ENCODE assay signal across 19 mouse cellular contexts in genomic region chr6:90762120-90762736, GRCm38 (mm10).
A peak's percentile ranks its signal among the peaks of the same experiment; 100 is the strongest.
DNase-seq lines count a peak whose midpoint lies in the region; ATAC-seq and TF ChIP-seq lines count a peak whose summit lies in the region.
"Had no signal": no experiment of that assay in that cellular context is flagged by ENCODE, and none has a peak within 500 bp of the region (broad histone marks: within the 10 kb centered on the region; RNA-seq: fewer than 3 reads in every experiment).

No protein-coding gene starts in this region.

- intact Hi-C loops in heart, postnatal 14 days (cut with DNase I) = no loop called here

- no peak for TF ChIP-seq EP300 in CH12.LX (IDR thresholded peaks at IDR 0.05; ENCODE audit: low read length)

- ATAC-seq in limb, embryonic 15.5 days (ENCODE audit: insufficient number of reproducible peaks, low FRiP score, low TSS enrichment, low read depth) = no peak
- ATAC-seq in kidney, embryonic 14.5 days (ENCODE audit: low FRiP score, low TSS enrichment) = no peak
- ATAC-seq: forebrain, embryonic 16.5 days; intestine, embryonic 15.5 days; liver, postnatal 0 days had no signal

- 60% methylated on average over 2 of the region's 2 CpGs for WGBS in limb, embryonic 15.5 days
- 88% methylated on average over 2 of the region's 2 CpGs for WGBS in kidney, embryonic 14.5 days

- DNase-seq in cerebellum, adult 9-10 months = peak; percentile 55
- no peak for DNase-seq in cerebellum, adult 11 months
- DNase-seq in lung, postnatal 10 days = peak; percentile 36
- no peak for DNase-seq in lung, postnatal 14 days
- no peak for DNase-seq in CH12.LX (ENCODE audit: extremely low read depth)
- no peak for DNase-seq in heart, postnatal 14 days
- DNase-seq: embryo, embryonic 11 days; liver, postnatal 0 days; thymus, adult 18-20 months had no signal

- dilution Hi-C loops in CH12.LX (cut with MboI; ENCODE audit: extremely low pct_ligation_motif_present, extremely low pct_unique_long_range_greater_than_20kb, low sequenced_read_pairs) = no loop called here

- H3K27ac ChIP-seq in CH12.LX (ENCODE audit: insufficient read depth, low read depth) = peak overlapping the region; percentile 17
- 0 out of 2 replicates have a peak overlapping the region, but pooled peaks have one; percentile 38 for H3K27ac ChIP-seq in limb, embryonic 15.5 days
- H3K27ac ChIP-seq in kidney, embryonic 14.5 days (ENCODE audit: low read depth, low read length) = no peak overlapping the region
- H3K27ac ChIP-seq: heart, embryonic 13.5 days; intestine, embryonic 15.5 days; limb, embryonic 13.5 days had no signal

- in situ Hi-C loops in CH12.LX (cut with MboI; ENCODE audit: low pct_ligation_motif_present, low pct_unique_long_range_greater_than_20kb, low sequenced_read_pairs) = no loop called here

- H3K36me3 ChIP-seq in CH12.LX (replicated peaks in 1 of 2; ENCODE audit: control insufficient read depth in 1 of 2, insufficient read depth in 1 of 2, low read length in 1 of 2) = peaks cover 0 to 41% of the 10 kb centered on the region in 2 experiments
- no peaks in the 10 kb centered on the region; the same call in 1 of the 2 replicates for H3K36me3 ChIP-seq in limb, embryonic 15.5 days
- H3K36me3 ChIP-seq in kidney, embryonic 14.5 days (ENCODE audit: control insufficient read depth, insufficient read depth, low read length) = no peaks in the 10 kb centered on the region
- H3K36me3 ChIP-seq: G1E; heart, embryonic 13.5 days; intestine, embryonic 15.5 days; limb, embryonic 13.5 days had no signal

- peak overlapping the region; percentile 84 for H3K4me2 ChIP-seq in CH12.LX (ENCODE audit: insufficient read depth, low read depth, poor library complexity, severe bottlenecking)
- no peak overlapping the region; the same call in 1 of the 2 replicates for H3K4me2 ChIP-seq in limb, embryonic 15.5 days
- no peak overlapping the region for H3K4me2 ChIP-seq in kidney, embryonic 14.5 days (replicated peaks; ENCODE audit: low read depth, low read length)
- H3K4me2 ChIP-seq: intestine, embryonic 15.5 days; limb, embryonic 13.5 days had no signal

- H3K79me2 ChIP-seq in CH12.LX (replicated peaks; ENCODE audit: control insufficient read depth, extremely low read depth, insufficient read depth, poor library complexity, severe bottlenecking) = peaks cover 43% of the 10 kb centered on the region

- peaks cover 45 to 73% of the 10 kb centered on the region in 2 experiments for H3K4me1 ChIP-seq in CH12.LX (ENCODE audit: control insufficient read depth in 1 of 2, insufficient read depth in 2 of 2)
- H3K4me1 ChIP-seq in limb, embryonic 15.5 days = peaks cover 46% of the 10 kb centered on the region
- peaks cover 11% of the 10 kb centered on the region; the same call in 1 of the 2 replicates for H3K4me1 ChIP-seq in kidney, embryonic 14.5 days (ENCODE audit: control insufficient read depth, insufficient read depth, low read length)

- TF ChIP-seq CTCF in CH12.LX (conservative IDR thresholded peaks at IDR 0.05 in 1 of 2, IDR thresholded peaks at IDR 0.05 in 1 of 2; ENCODE audit: low read depth in 2 of 2, low read length in 2 of 2) = no peak

- H3K9me3 ChIP-seq in CH12.LX (replicated peaks; ENCODE audit: low read length) = no peaks in the 10 kb centered on the region
- H3K9me3 ChIP-seq in limb, embryonic 15.5 days = no peaks in the 10 kb centered on the region
- H3K9me3 ChIP-seq in kidney, embryonic 14.5 days (ENCODE audit: control insufficient read depth, low read length) = no peaks in the 10 kb centered on the region
- H3K9me3 ChIP-seq: G1E; heart, embryonic 13.5 days; intestine, embryonic 15.5 days; limb, embryonic 13.5 days; megakaryocyte, embryonic 14.5 days had no signal

- H3K9ac ChIP-seq in CH12.LX (ENCODE audit: insufficient read depth, low read depth) = peak overlapping the region; percentile 47
- H3K9ac ChIP-seq in limb, embryonic 15.5 days = no peak overlapping the region
- no peak overlapping the region for H3K9ac ChIP-seq in kidney, embryonic 14.5 days (ENCODE audit: low read depth, low read length)
- H3K9ac ChIP-seq: heart, embryonic 13.5 days; intestine, embryonic 15.5 days; limb, embryonic 13.5 days; liver, postnatal 0 days had no signal

- TF ChIP-seq POLR2A in CH12.LX (IDR thresholded peaks at IDR 0.05; ENCODE audit: low read depth, low read length) = peak; percentile 23; the same call in 1 of the 2 replicates

- peak overlapping the region; percentile 22 to 96 (median 84) for H3K4me3 ChIP-seq in CH12.LX (replicated peaks in 1 of 3; ENCODE audit: low read depth in 2 of 3, low read length in 2 of 3, poor library complexity in 1 of 3)
- no peak overlapping the region; the same call in 1 of the 2 replicates for H3K4me3 ChIP-seq in limb, embryonic 15.5 days
- no peak overlapping the region for H3K4me3 ChIP-seq in kidney, embryonic 14.5 days (ENCODE audit: low read length)
- H3K4me3 ChIP-seq: erythroblast, embryonic 14.5 days; heart, embryonic 13.5 days; intestine, embryonic 15.5 days; layer of hippocampus, adult 2 months; limb, embryonic 13.5 days; megakaryocyte, embryonic 14.5 days had no signal

- no peaks in the 10 kb centered on the region for H3K27me3 ChIP-seq in CH12.LX (replicated peaks)
- no peaks in the 10 kb centered on the region for H3K27me3 ChIP-seq in limb, embryonic 15.5 days
- no peaks in the 10 kb centered on the region for H3K27me3 ChIP-seq in kidney, embryonic 14.5 days (ENCODE audit: control insufficient read depth, insufficient read depth, low read length)
- H3K27me3 ChIP-seq: heart, embryonic 13.5 days; intestine, embryonic 15.5 days; limb, embryonic 13.5 days had no signal

- TF ChIP-seq RAD21 in CH12.LX (IDR thresholded peaks at IDR 0.05; ENCODE audit: low read depth, low read length) = no peak

TF ChIP-seq in CH12.LX, 34 proteins besides CTCF, POLR2A, EP300 and RAD21:
- peak; percentile 64 for TF ChIP-seq NRF1 (IDR thresholded peaks at IDR 0.05; ENCODE audit: low read depth, low read length)
- peak; percentile 43; the same call in 1 of the 2 replicates for TF ChIP-seq CHD2 (IDR thresholded peaks at IDR 0.05; ENCODE audit: low read length)
- no peak for TF ChIP-seq MAFK (IDR thresholded peaks at IDR 0.05; ENCODE audit: insufficient replicate concordance, low read length)
- TF ChIP-seq MAZ (IDR thresholded peaks at IDR 0.05; ENCODE audit: low read depth, low read length) = peak; percentile 58; the same call in 1 of the 2 replicates
- peak; percentile 38; the same call in 1 of the 2 replicates for TF ChIP-seq SIN3A (IDR thresholded peaks at IDR 0.05; ENCODE audit: low read length)
- peak; percentile 50; the same call in 1 of the 2 replicates for TF ChIP-seq CHD1 (IDR thresholded peaks at IDR 0.05; ENCODE audit: low read depth, low read length)
- no peak for TF ChIP-seq UBTF (IDR thresholded peaks at IDR 0.05; ENCODE audit: low read depth, low read length)
- 0 out of 2 replicates have a peak, but pooled peaks have one; percentile 34 for TF ChIP-seq TCF12 (IDR thresholded peaks at IDR 0.05; ENCODE audit: low read depth, low read length)
- no peak for TF ChIP-seq USF2 (conservative IDR thresholded peaks at IDR 0.05; ENCODE audit: low read depth, low read length)
- TF ChIP-seq RCOR1 (conservative IDR thresholded peaks at IDR 0.05; ENCODE audit: low read depth, low read length) = no peak

Comparison
In these comparisons a context has a peak if more than half of its experiments do, and no peak if none do; other contexts are left out.
1. DNase-seq: peak in cerebellum, adult 9-10 months (single experiment) and lung, postnatal 10 days (single experiment); none in cerebellum, adult 11 months (single experiment), lung, postnatal 14 days (single experiment), CH12.LX (single experiment) and heart, postnatal 14 days (0 of 2).
2. H3K4me3 ChIP-seq: peak in CH12.LX (3 of 3); none in limb, embryonic 15.5 days (single experiment) and kidney, embryonic 14.5 days (single experiment).